Comparison of ENCODE assay signal across 25 mouse cellular contexts in genomic region chr16:84778431-84778830, GRCm38 (mm10). TPM values are rescaled to one million over a fixed set of nuclear protein-coding genes. Genes with fewer than 3 reads are reported as not detected.
DNase-seq lines count a peak whose midpoint lies in the region; ATAC-seq and TF ChIP-seq lines count a peak whose summit lies in the region.
"Had no signal": no experiment of that assay in that cellular context is flagged by ENCODE, and none has a peak within 500 bp of the region (broad histone marks: within the 10 kb centered on the region; RNA-seq: fewer than 3 reads in every experiment).

No protein-coding gene starts in this region.

- 92% methylated on average over 6 of the region's 6 CpGs for WGBS in midbrain, embryonic 11.5 days
- WGBS in midbrain, embryonic 16.5 days = 92% methylated on average over 6 of the region's 6 CpGs
- WGBS in olfactory bulb, adult 2 months = 83% methylated on average over 6 of the region's 6 CpGs

- intact Hi-C loops in gastrocnemius, adult 2 months (cut with DNase I) = loop anchor here (5.0 kb wide), 1 partner anchor 34 kb away; no protein-coding TSS in a partner anchor
- intact Hi-C loops in gastrocnemius, postnatal 36 days (cut with DNase I) = loop anchor here (5.0 kb wide), 1 partner anchor 54 kb away; the partner anchor contains the start of gene Gabpa

- H3K27me3 ChIP-seq in midbrain, embryonic 11.5 days (ENCODE audit: control insufficient read depth, insufficient read depth, low read length) = no peaks in the 10 kb centered on the region
- no peaks in the 10 kb centered on the region for H3K27me3 ChIP-seq in midbrain, embryonic 16.5 days (ENCODE audit: control insufficient read depth, insufficient read depth, low read depth, low read length)
- H3K27me3 ChIP-seq: hindbrain, embryonic 12.5 days; hindbrain, embryonic 15.5 days had no signal

- no peak overlapping the region for H3K4me3 ChIP-seq in gastrocnemius, adult 2 months
- H3K4me3 ChIP-seq in midbrain, embryonic 11.5 days (ENCODE audit: low read depth, low read length) = no peak overlapping the region
- no peak overlapping the region for H3K4me3 ChIP-seq in midbrain, embryonic 16.5 days (ENCODE audit: low read depth, low read length)
- no peak overlapping the region for H3K4me3 ChIP-seq in olfactory bulb, adult 2 months (ENCODE audit: insufficient read depth, low read depth, low read length)
- H3K4me3 ChIP-seq: embryonic facial prominence, embryonic 12.5 days; embryonic facial prominence, embryonic 15.5 days; heart, embryonic 10.5 days; heart, embryonic 13.5 days; hindbrain, embryonic 12.5 days; hindbrain, embryonic 15.5 days had no signal

- peak overlapping the region; percentile 36 for H3K27ac ChIP-seq in gastrocnemius, adult 2 months
- no peak overlapping the region for H3K27ac ChIP-seq in midbrain, embryonic 11.5 days (ENCODE audit: low read depth, low read length)
- H3K27ac ChIP-seq in midbrain, embryonic 16.5 days (ENCODE audit: low read length) = no peak overlapping the region
- H3K27ac ChIP-seq in olfactory bulb, adult 2 months (ENCODE audit: insufficient read depth, low read depth, low read length) = peak overlapping the region; percentile 29; the same call in 1 of the 2 replicates
- H3K27ac ChIP-seq: embryonic facial prominence, embryonic 12.5 days; embryonic facial prominence, embryonic 15.5 days; heart, embryonic 10.5 days; heart, embryonic 13.5 days; hindbrain, embryonic 12.5 days; hindbrain, embryonic 15.5 days had no signal

- no peak for TF ChIP-seq CTCF in gastrocnemius, adult 2 months (IDR thresholded peaks at IDR 0.05)
- TF ChIP-seq CTCF in olfactory bulb, adult 2 months (IDR thresholded peaks at IDR 0.05; ENCODE audit: insufficient read depth, low read depth, low read length) = no peak

- no peak overlapping the region for H3K4me2 ChIP-seq in midbrain, embryonic 11.5 days
- no peak overlapping the region for H3K4me2 ChIP-seq in midbrain, embryonic 16.5 days (ENCODE audit: low read length)
- H3K4me2 ChIP-seq: embryonic facial prominence, embryonic 12.5 days; embryonic facial prominence, embryonic 15.5 days; heart, embryonic 13.5 days; hindbrain, embryonic 12.5 days; hindbrain, embryonic 15.5 days had no signal

- ATAC-seq in midbrain, embryonic 11.5 days (ENCODE audit: low FRiP score) = no peak
- ATAC-seq in midbrain, embryonic 16.5 days = no peak
- ATAC-seq: activated CD4-positive, CD25-positive, alpha-beta regulatory T cell, adult 4 months; forebrain, embryonic 14.5 days; forebrain, postnatal 0 days; intestine, postnatal 0 days had no signal

- no peaks in the 10 kb centered on the region for H3K9me3 ChIP-seq in midbrain, embryonic 11.5 days (ENCODE audit: control insufficient read depth, low read length)
- H3K9me3 ChIP-seq in midbrain, embryonic 16.5 days (replicated peaks; ENCODE audit: control insufficient read depth, low read length, poor library complexity, severe bottlenecking) = no peaks in the 10 kb centered on the region
- H3K9me3 ChIP-seq: embryonic facial prominence, embryonic 15.5 days; heart, embryonic 10.5 days; hindbrain, embryonic 15.5 days had no signal

- DNase-seq in gastrocnemius, adult 2 months = no peak
- no peak for DNase-seq in gastrocnemius, postnatal 36 days
- peak; percentile 61 for DNase-seq in midbrain, embryonic 11.5 days (ENCODE audit: low spot score, missing footprints)
- DNase-seq in layer of hippocampus, adult 18-20 months (ENCODE audit: low spot score in 2 of 2) = no peak
- DNase-seq: adrenal gland, adult 8-10 months; adrenal gland, postnatal 25 days; cerebellum, adult 11 months; cerebellum, adult 2 months; cerebellum, adult 9-11 months; cerebellum, postnatal 25 days; forebrain, postnatal 0 days; gastrocnemius, postnatal 25 days; heart, postnatal 14 days had no signal

- TF ChIP-seq POLR2A in olfactory bulb, adult 2 months (IDR thresholded peaks at IDR 0.05; ENCODE audit: insufficient read depth, low read depth, low read length) = no peak

- peaks cover 5% of the 10 kb centered on the region for H3K36me3 ChIP-seq in midbrain, embryonic 11.5 days (ENCODE audit: control insufficient read depth, insufficient read depth, low read length)
- no peaks in the 10 kb centered on the region for H3K36me3 ChIP-seq in midbrain, embryonic 16.5 days (ENCODE audit: control insufficient read depth, insufficient read depth, low read length)
- H3K36me3 ChIP-seq: embryonic facial prominence, embryonic 12.5 days; embryonic facial prominence, embryonic 15.5 days; heart, embryonic 10.5 days; heart, embryonic 13.5 days; hindbrain, embryonic 15.5 days had no signal

- no peak overlapping the region for H3K9ac ChIP-seq in midbrain, embryonic 11.5 days (ENCODE audit: low read length)
- no peak overlapping the region for H3K9ac ChIP-seq in midbrain, embryonic 16.5 days (ENCODE audit: low read depth, low read length)
- H3K9ac ChIP-seq: embryonic facial prominence, embryonic 12.5 days; embryonic facial prominence, embryonic 15.5 days; forebrain, postnatal 0 days; heart, embryonic 13.5 days; hindbrain, embryonic 12.5 days; hindbrain, embryonic 15.5 days had no signal

- H3K4me1 ChIP-seq in midbrain, embryonic 11.5 days (ENCODE audit: control insufficient read depth, insufficient read depth, low read length) = peaks cover 5% of the 10 kb centered on the region; the same call in 1 of the 2 replicates
- 0 out of 2 replicates have a peak, but pooled peaks cover 3% of the 10 kb centered on the region for H3K4me1 ChIP-seq in midbrain, embryonic 16.5 days (ENCODE audit: control insufficient read depth, insufficient read depth, low read length)
- peaks cover 2% of the 10 kb centered on the region; the same call in 1 of the 2 replicates for H3K4me1 ChIP-seq in olfactory bulb, adult 2 months (ENCODE audit: control insufficient read depth, insufficient read depth, low read length)
- H3K4me1 ChIP-seq: embryonic facial prominence, embryonic 12.5 days had no signal

RNA-seq across cellular contexts. Expression of gene Jam2, which starts 4.5 kb away (rescaled TPM):
- 10 to 100 TPM; 13.6 to 24.9 TPM for total RNA-seq in gastrocnemius, adult 2 months (2021)
- 10 to 100 TPM; 13.9 to 15.6 TPM for total RNA-seq in gastrocnemius, postnatal 36 days (2021)
- polyA plus RNA-seq in midbrain, embryonic 11.5 days (2014; fragmentation: Nextera tagmentation; extraction: Ambion mirVana) = 95.1 and 102 TPM in 2 replicates
- 23.1 and 23.6 TPM in 2 replicates for polyA plus RNA-seq in midbrain, embryonic 16.5 days (2015; fragmentation: Nextera tagmentation; extraction: Ambion mirVana)
- polyA plus RNA-seq in olfactory bulb, adult 2 months (2012; ENCODE audit: insufficient read depth, insufficient read length, low replicate concordance, missing spikeins) = not detected in 2 replicates
- 10 to 100 TPM; 18.2 to 22.6 TPM for total RNA-seq in layer of hippocampus, adult 18-20 months (2021)
- total RNA-seq: granulocyte monocyte progenitor cell, adult 5-6 weeks had no signal
- polyA plus RNA-seq: activated CD4-positive, CD25-positive, alpha-beta regulatory T cell, adult 4 months had no signal

RNA-seq across cellular contexts. Expression of gene Mrpl39, which starts 42.9 kb away (rescaled TPM):
- 10 to 100 TPM; 13.4 to 19.5 TPM for total RNA-seq in gastrocnemius, adult 2 months (2021)
- 10 to 100 TPM; 15.7 to 16.2 TPM for total RNA-seq in gastrocnemius, postnatal 36 days (2021)
- polyA plus RNA-seq in midbrain, embryonic 11.5 days (2014; fragmentation: Nextera tagmentation; extraction: Ambion mirVana) = 60.2 and 60.4 TPM in 2 replicates
- polyA plus RNA-seq in midbrain, embryonic 16.5 days (2015; fragmentation: Nextera tagmentation; extraction: Ambion mirVana) = 37.3 and 37.4 TPM in 2 replicates
- not detected in 2 replicates for polyA plus RNA-seq in olfactory bulb, adult 2 months (2012; ENCODE audit: insufficient read depth, insufficient read length, low replicate concordance, missing spikeins)
- 10 to 100 TPM; 21.3 to 22.5 TPM for total RNA-seq in layer of hippocampus, adult 18-20 months (2021)

RNA-seq across cellular contexts. Expression of gene Gabpa, which starts 56.3 kb away (rescaled TPM):
- 10 to 100 TPM; 23.6 to 34.1 TPM for total RNA-seq in gastrocnemius, adult 2 months (2021)
- total RNA-seq in gastrocnemius, postnatal 36 days (2021) = 10 to 100 TPM; 17.9 to 24.4 TPM
- polyA plus RNA-seq in midbrain, embryonic 11.5 days (2014; fragmentation: Nextera tagmentation; extraction: Ambion mirVana) = 41.2 and 45.1 TPM in 2 replicates
- 17.1 and 18.4 TPM in 2 replicates for polyA plus RNA-seq in midbrain, embryonic 16.5 days (2015; fragmentation: Nextera tagmentation; extraction: Ambion mirVana)
- polyA plus RNA-seq in olfactory bulb, adult 2 months (2012; ENCODE audit: insufficient read depth, insufficient read length, low replicate concordance, missing spikeins) = 390 TPM in 1 of 2 replicates, not detected in the other
- total RNA-seq in layer of hippocampus, adult 18-20 months (2021) = 10 to 100 TPM; 26.9 to 27.1 TPM

RNA-seq across cellular contexts. Expression of gene Atp5j, which starts 57.0 kb away (rescaled TPM):
- 1,000 to 10,000 TPM; 1,011 to 1,386 TPM for total RNA-seq in gastrocnemius, adult 2 months (2021)
- 1,000 to 10,000 TPM; 1,016 to 1,122 TPM for total RNA-seq in gastrocnemius, postnatal 36 days (2021)
- 778 and 822 TPM in 2 replicates for polyA plus RNA-seq in midbrain, embryonic 11.5 days (2014; fragmentation: Nextera tagmentation; extraction: Ambion mirVana)
- polyA plus RNA-seq in midbrain, embryonic 16.5 days (2015; fragmentation: Nextera tagmentation; extraction: Ambion mirVana) = 689 and 704 TPM in 2 replicates
- not detected in 2 replicates for polyA plus RNA-seq in olfactory bulb, adult 2 months (2012; ENCODE audit: insufficient read depth, insufficient read length, low replicate concordance, missing spikeins)
- 100 to 1,000 TPM; 346 to 363 TPM for total RNA-seq in layer of hippocampus, adult 18-20 months (2021)

Comparison
In these comparisons a context has a peak if more than half of its experiments do, and no peak if none do; other contexts are left out.
1. H3K27ac ChIP-seq: peak in gastrocnemius, adult 2 months (single experiment) and olfactory bulb, adult 2 months (single experiment); none in midbrain, embryonic 11.5 days (single experiment) and midbrain, embryonic 16.5 days (single experiment).